1 mouse cellular context compared by ENCODE assay signal in genomic region chr15:78571554-78572269, GRCm38 (mm10).
TF ChIP-seq lines count a peak whose summit lies in the region.

No protein-coding gene starts in this region.

TF ChIP-seq in CH12.LX, 34 proteins besides CTCF, POLR2A, EP300 and RAD21 (continued from another document):
- TF ChIP-seq MAZ (IDR thresholded peaks at IDR 0.05; ENCODE audit: low read depth, low read length) (peak; percentile 77), ETS1 (conservative IDR thresholded peaks at IDR 0.05; ENCODE audit: low read depth, low read length) (peak; percentile 75), ZNF384 (IDR thresholded peaks at IDR 0.05; ENCODE audit: low read depth, low read length) (no peak), UBTF (IDR thresholded peaks at IDR 0.05; ENCODE audit: low read depth, low read length) (peak; percentile 76; the same call in 1 of the 2 replicates)
